Mouse (Mus musculus): ENCODE results near the gene Scn1b. TPM values are rescaled to one million over a fixed set of nuclear protein-coding genes. Genes with fewer than 3 reads are reported as not detected.
A peak's percentile ranks its signal among the peaks of the same experiment; 100 is the strongest.

Scn1b gene
- polyA plus RNA-seq, 1 experiment: not detected

- no peaks in the 10 kb centered on the region for H3K4me1 ChIP-seq (ENCODE audit: control insufficient read depth, insufficient read depth, low read length)
- no peak for TF ChIP-seq POLR2A (IDR thresholded peaks at IDR 0.05; ENCODE audit: insufficient read depth, low read depth, low read length)
- H3K27ac ChIP-seq (ENCODE audit: insufficient read depth, low read depth, low read length): no peak overlapping the region
- H3K4me3 ChIP-seq (ENCODE audit: insufficient read depth, low read depth, low read length): no peak overlapping the region
- WGBS: 72% methylated on average over 11 of the region's 11 CpGs
Measured at GRCm38 (mm10) chr7:31162324-31162723, 35.5 kb upstream of the Scn1b start.

- WGBS: 63% methylated on average over 3 of the region's 3 CpGs
- Histone ChIP-seq H3K4me3 (ENCODE audit: insufficient read depth, low read depth, low read length) (no peak overlapping the region), H3K27ac (ENCODE audit: insufficient read depth, low read depth, low read length) (no peak overlapping the region), H3K4me1 (ENCODE audit: control insufficient read depth, insufficient read depth, low read length) (no peaks in the 10 kb centered on the region)
- no peak for TF ChIP-seq CTCF (IDR thresholded peaks at IDR 0.05; ENCODE audit: insufficient read depth, low read depth, low read length)
- no peak for TF ChIP-seq POLR2A (IDR thresholded peaks at IDR 0.05; ENCODE audit: insufficient read depth, low read depth, low read length)
Measured at GRCm38 (mm10) chr7:31161831-31162230, 35.0 kb upstream of the Scn1b start.

- TF ChIP-seq CTCF (IDR thresholded peaks at IDR 0.05; ENCODE audit: insufficient read depth, low read depth, low read length) (no peak), POLR2A (IDR thresholded peaks at IDR 0.05; ENCODE audit: insufficient read depth, low read depth, low read length) (no peak)
- no peak overlapping the region for H3K4me3 ChIP-seq (ENCODE audit: insufficient read depth, low read depth, low read length)
Measured at GRCm38 (mm10) chr7:31161246-31161645, 34.4 kb upstream of the Scn1b start.

GRCm38 (mm10) chr7:31160763-31161162 is 34.0 kb upstream of the Scn1b start:
- TF ChIP-seq POLR2A (IDR thresholded peaks at IDR 0.05; ENCODE audit: insufficient read depth, low read depth, low read length) (no peak), CTCF (IDR thresholded peaks at IDR 0.05; ENCODE audit: insufficient read depth, low read depth, low read length) (no peak)
- no peak overlapping the region for H3K4me3 ChIP-seq (ENCODE audit: insufficient read depth, low read depth, low read length)
- 86% methylated on average over 5 of the region's 5 CpGs for WGBS
- H3K4me1 ChIP-seq (ENCODE audit: control insufficient read depth, insufficient read depth, low read length): no peaks in the 10 kb centered on the region
- H3K27ac ChIP-seq (ENCODE audit: insufficient read depth, low read depth, low read length): no peak overlapping the region

More at GRCm38 (mm10) chr7:31161246-31161645, 34.4 kb upstream of the Scn1b start:
- Histone ChIP-seq H3K4me1 (ENCODE audit: control insufficient read depth, insufficient read depth, low read length) (no peaks in the 10 kb centered on the region), H3K27ac (ENCODE audit: insufficient read depth, low read depth, low read length) (no peak overlapping the region)
- 89% methylated on average over 3 of the region's 3 CpGs for WGBS

- Histone ChIP-seq H3K4me3 (ENCODE audit: insufficient read depth, low read depth, low read length) (no peak overlapping the region), H3K4me1 (ENCODE audit: control insufficient read depth, insufficient read depth, low read length) (peaks cover 9% of the 10 kb centered on the region), H3K27ac (ENCODE audit: insufficient read depth, low read depth, low read length) (no peak overlapping the region)
- TF ChIP-seq CTCF (IDR thresholded peaks at IDR 0.05; ENCODE audit: insufficient read depth, low read depth, low read length): no peak
- TF ChIP-seq POLR2A (IDR thresholded peaks at IDR 0.05; ENCODE audit: insufficient read depth, low read depth, low read length): no peak
- 49% methylated on average over 17 of the region's 19 CpGs for WGBS
Measured at GRCm38 (mm10) chr7:31156034-31156928, 29.5 kb upstream of the Scn1b start.

GRCm38 (mm10) chr7:31155296-31156033 is 28.7 kb upstream of the Scn1b start, which contains the start of gene Gramd1a:
Gene Gramd1a (minus strand): TSS chr7:31155896.
- Histone ChIP-seq H3K4me1 (ENCODE audit: control insufficient read depth, insufficient read depth, low read length) (peaks cover 9% of the 10 kb centered on the region), H3K27ac (ENCODE audit: insufficient read depth, low read depth, low read length) (no peak within 1 kb of the TSS), H3K4me3 (ENCODE audit: insufficient read depth, low read depth, low read length) (no peak within 1 kb of the TSS)
- 86% methylated on average over 5 of the region's 5 CpGs for WGBS
- no peak for TF ChIP-seq CTCF (IDR thresholded peaks at IDR 0.05; ENCODE audit: insufficient read depth, low read depth, low read length)
- TF ChIP-seq POLR2A (IDR thresholded peaks at IDR 0.05; ENCODE audit: insufficient read depth, low read depth, low read length): no peak

- WGBS: 93% methylated on average over 6 of the region's 6 CpGs
- Histone ChIP-seq H3K27ac (ENCODE audit: insufficient read depth, low read depth, low read length) (no peak overlapping the region), H3K4me1 (ENCODE audit: control insufficient read depth, insufficient read depth, low read length) (peaks cover 12% of the 10 kb centered on the region), H3K4me3 (ENCODE audit: insufficient read depth, low read depth, low read length) (no peak overlapping the region)
- TF ChIP-seq CTCF (IDR thresholded peaks at IDR 0.05; ENCODE audit: insufficient read depth, low read depth, low read length) (no peak), POLR2A (IDR thresholded peaks at IDR 0.05; ENCODE audit: insufficient read depth, low read depth, low read length) (no peak)
Measured at GRCm38 (mm10) chr7:31153536-31154320, 26.9 kb upstream of the Scn1b start.

- H3K4me3 ChIP-seq (ENCODE audit: insufficient read depth, low read depth, low read length): peak overlapping the region; percentile 72
- no peak for TF ChIP-seq CTCF (IDR thresholded peaks at IDR 0.05; ENCODE audit: insufficient read depth, low read depth, low read length)
- 0 out of 2 replicates have a peak, but pooled peaks have one; percentile 32 for TF ChIP-seq POLR2A (IDR thresholded peaks at IDR 0.05; ENCODE audit: insufficient read depth, low read depth, low read length)
- H3K4me1 ChIP-seq (ENCODE audit: control insufficient read depth, insufficient read depth, low read length): peaks cover 17% of the 10 kb centered on the region
- peak overlapping the region; percentile 80 for H3K27ac ChIP-seq (ENCODE audit: insufficient read depth, low read depth, low read length)
- WGBS: 12% methylated on average over 23 of the region's 23 CpGs
Measured at GRCm38 (mm10) chr7:31151301-31152241, 24.8 kb upstream of the Scn1b start.

Measured in olfactory bulb, adult 2 months (tissue).